Mouse (Mus musculus): ENCODE measurements at regions not wholly inside any gene's neighbourhood (a gene's known extent, or its start where the extent isn't known, plus 50 kb on each side); places are given as distances from the start of the nearest gene placed in this dataset.
"Not testable (repeated sequence)": the region's sequence is repeated elsewhere in the genome, so short reads cannot be mapped to it uniquely, and the experiment has no call there.

DNA sequence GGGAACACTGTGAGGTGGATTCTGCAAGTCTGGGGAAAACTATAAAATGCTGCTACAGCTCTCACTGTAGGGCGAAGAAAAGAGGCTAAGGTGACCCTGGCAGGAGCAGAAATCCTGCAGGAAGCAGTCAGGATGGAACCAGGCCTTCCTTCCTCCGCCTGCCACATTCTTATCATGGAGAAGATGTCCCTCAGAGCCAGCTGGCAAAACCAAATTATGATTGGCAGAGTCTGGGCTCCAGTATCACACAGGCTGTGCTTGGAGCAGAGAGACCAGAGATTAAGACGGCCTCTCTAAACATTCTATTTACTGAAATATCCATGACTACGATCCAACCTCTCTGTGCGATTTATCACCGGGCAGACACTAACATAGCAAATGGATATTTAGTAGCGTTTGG, 92.2 kb upstream of the Max start:
- DNase-seq = no peak

GRCm38 (mm10) chr12:77052853-77053252, 90.9 kb upstream of the Max start:
- peak; percentile 21 to 32 for DNase-seq

GRCm38 (mm10) chr12:77048380-77048779, 86.4 kb upstream of the Max start:
- DNase-seq = no peak

DNA sequence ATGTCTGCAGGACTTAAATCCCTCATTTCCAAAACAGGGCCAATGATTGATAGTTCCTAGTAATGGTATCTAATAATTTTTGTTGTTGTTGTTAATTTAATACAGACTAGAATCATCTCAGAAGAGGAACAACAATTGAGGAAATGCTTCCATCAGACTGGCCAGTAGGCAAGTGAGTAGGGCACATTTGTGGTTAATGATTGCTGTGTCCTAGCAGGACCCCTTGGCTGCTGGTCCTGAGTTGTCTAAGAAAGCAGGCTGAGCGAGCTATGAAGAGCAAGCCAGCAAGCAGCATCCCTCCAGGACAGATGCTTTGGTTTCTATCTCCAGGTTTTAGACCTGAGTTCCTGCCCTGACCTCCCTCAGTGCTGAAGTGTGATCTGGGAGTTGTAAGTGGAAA, 85.3 kb upstream of the Max start:
- DNase-seq = no peak

DNA sequence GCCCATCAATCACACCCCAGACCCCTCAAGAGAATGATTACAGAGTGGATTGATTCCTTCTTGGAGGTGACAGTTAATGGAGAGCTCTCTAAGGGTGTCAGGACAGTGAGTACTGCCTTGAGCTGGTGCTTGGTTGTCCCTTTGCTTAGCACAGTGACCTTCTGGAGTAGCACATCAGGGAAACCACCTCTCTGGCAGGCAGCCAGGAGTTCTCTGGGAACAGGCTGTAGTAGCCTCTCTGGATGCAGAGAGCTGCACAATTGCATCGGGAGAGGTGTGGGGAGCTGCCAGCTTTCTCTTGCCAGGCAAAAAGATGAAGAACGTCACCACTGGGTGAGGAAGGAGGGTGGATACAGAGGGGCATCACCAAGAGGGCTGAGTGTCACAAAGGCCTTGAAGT, 84.0 kb upstream of the Max start:
- no peak for DNase-seq

- DNase-seq = no peak
These were observed 83.4 kb upstream of the Max start for GRCm38 (mm10) chr12:77045356-77045755.

GRCm38 (mm10) chr12:77042356-77042755, 80.4 kb upstream of the Max start:
- DNase-seq = no peak

GRCm38 (mm10) chr12:77041141-77041540, 79.1 kb upstream of the Max start:
- DNase-seq = no peak

DNA sequence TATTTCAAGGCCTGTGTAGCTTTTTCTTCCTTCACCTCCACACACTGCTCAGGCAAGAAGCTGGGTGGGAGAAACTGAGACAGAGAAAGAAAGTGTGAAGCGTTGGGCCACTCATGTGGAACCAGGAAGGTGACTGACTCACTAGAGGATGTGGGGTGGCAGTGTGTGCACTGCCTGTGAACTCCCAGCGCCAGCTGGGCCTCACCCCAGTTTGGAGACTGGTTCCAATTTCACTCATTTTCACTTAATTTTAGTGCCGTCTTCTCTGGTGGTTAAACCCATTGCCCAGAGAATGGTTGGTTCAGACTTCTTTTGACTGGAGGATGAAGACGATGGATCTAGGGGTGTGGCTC, 77.9 kb upstream of the Max start:
- no peak for DNase-seq

GRCm38 (mm10) chr12:77039295-77039952, 77.4 kb upstream of the Max start:
- DNase-seq = no peak

DNA sequence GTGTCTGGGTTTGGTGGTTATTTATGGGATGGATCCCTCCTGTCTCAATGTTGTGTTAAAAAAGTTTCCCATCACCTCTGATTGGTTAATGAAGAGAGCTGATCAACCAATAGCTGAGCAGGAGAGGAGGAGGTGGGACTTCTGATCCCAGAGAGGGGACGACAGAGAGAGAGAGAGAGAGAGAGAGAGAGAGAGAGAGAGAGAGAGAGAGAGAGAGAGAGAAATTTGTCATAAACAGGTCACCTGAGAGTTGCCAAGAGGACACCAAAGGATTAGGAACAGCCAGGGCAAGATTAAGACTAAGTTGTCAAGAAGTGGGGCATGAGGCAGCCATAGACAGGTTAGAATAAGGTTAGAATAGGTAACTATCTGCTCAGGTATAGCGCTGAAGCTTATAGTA, 73.7 kb upstream of the Max start:
- no peak for DNase-seq

DNA sequence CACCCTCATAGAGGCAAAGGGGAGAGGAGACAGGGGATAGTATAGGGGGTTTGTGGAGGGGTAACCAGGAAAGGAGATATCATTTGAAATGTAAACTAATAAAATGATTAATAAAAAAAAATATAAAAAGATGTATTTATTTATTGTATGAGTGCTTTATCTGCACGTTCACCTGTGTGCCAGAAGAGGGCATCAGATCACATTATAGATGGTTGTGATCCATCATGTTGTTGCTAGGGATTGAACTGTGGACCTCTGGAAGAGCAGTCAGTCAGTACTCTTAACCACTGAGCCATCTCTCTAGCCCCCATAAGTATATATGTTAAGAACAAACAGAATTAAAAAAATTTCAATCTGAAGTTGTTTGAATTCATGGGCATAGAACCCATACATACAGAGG, 69.4 kb upstream of the Max start:
- no peak for DNase-seq

DNA sequence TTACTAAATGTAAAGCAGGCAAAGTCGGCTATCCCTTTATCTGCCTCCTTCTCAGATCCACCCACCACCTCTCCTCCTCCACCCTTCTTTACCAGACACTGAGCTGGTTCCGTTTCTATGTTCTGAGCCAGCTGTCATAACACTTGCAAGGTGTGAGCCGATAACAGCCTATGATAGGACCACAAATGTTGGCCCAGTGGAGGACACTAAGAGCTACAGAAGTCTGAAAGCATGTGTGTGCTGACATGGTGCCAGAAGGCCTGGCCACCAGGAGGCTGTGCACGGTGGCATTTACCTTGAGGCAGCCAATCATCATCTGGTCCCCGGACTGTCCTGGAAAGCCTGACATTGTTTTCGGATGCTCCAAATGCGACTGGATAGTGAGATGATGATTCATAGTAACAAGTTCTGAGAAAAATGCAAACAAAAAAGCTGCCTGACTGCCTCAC, 63.5 kb upstream of the Max start:
- no peak for DNase-seq

DNA sequence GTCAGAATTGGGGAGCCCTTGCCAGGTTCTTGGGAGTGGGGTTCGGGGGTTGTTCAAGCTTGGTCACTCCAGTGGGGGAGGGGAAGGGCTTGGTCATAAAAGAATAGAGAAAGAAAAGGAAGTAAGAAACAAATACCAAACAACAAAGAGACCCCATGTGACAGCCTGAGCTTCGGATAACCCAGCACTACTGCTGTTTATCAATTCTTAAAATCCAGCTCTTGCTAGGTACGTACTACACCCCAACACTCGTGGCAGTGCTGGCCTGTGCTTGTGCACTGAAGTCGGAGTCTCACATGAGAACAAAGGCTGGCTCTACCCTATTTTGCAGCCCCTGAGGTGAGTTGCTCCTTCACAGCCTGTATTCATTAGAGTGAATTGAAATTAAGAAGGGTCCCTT, 60.5 kb upstream of the Max start:
- DNase-seq = no peak

GRCm38 (mm10) chr12:77021881-77022280, 59.9 kb upstream of the Max start:
- no peak for DNase-seq

DNA sequence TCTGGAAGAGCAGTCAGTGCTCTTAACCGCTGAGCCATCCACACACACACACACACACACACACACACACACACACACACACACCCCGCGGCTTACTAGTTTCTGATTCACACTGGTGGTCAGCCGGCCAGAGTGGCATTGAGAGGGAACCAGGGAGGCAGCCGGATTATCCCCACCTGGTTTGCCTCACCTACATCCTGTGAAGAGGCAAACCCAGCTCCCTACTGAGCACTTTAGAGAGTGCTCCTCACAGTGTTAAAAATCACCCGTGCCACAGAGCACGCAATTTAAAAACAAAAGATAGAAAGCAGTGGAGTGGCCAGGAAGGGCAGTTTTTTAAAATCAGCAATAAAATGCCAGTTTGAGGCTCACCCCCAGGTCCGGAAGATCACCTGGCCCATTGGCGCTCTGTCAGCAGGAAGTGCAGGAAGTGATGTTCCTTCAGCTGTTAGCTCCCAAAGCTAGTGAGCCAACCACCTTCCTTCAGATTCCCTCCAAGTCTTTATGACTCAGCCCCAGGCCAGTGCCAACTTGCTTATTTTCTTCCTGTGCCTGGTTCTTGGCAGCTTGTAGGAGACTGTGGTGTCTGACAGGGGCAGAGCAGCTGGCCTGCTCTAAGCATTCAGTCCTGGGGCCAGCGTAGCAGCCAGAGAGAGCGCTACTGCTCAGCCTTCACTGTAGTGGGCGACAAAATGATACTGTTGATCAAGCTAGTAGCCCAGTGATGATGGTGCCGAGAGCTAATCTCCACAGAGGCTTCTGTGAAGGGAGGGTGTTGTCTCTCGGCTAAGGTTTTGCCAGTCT, 57.9 kb upstream of the Max start:
- DNase-seq = peak; percentile 48 to 59

DNA sequence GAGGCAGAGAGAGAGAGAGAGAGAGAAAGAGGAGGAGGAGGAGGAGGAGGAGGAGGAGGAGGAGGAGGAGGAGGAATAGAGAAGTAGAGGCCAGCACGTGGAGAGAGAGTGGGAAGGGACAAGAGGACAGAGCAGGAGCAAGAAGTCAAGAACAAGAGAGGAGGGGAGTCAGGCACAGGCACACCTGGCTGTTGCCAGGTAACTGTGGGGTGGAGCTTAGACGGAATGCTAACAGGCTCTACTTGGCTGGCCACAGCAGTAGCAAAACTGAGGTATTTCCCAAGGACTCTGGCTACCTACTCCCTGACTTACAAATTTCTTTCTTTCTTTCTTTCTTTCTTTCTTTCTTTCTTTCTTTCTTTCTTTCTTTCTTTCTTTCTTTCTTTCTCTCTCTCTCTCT, 57.1 kb upstream of the Max start:
- DNase-seq = not testable (repeated sequence)

GRCm38 (mm10) chr12:77018373-77018772, 56.4 kb upstream of the Max start:
- DNase-seq = no peak

GRCm38 (mm10) chr12:77014908-77015307, 52.9 kb upstream of the Max start:
- no peak for DNase-seq

Small RNAs in the stretch of these regions (microRNA-seq; reads per million reads assigned to microRNA genes)
- gene Gm22696 = 0 reads per million in 2 experiments

All from layer of hippocampus, postnatal 36 days (tissue).